Mouse (Mus musculus): ENCODE measurements around the gene Rragc.

Rragc gene

GRCm38 (mm10) chr4:123952059-123952458 lies 34.8 kb downstream of the Rragc start:
- no peak for DNase-seq (ENCODE audit: low read depth, low spot score)

- DNase-seq (ENCODE audit: low read depth, low spot score), result no peak
Measured at GRCm38 (mm10) chr4:123956703-123957491, 39.7 kb downstream of the Rragc start.

- DNase-seq (ENCODE audit: low read depth, low spot score), result no peak
Measured at GRCm38 (mm10) chr4:123957492-123957808, 40.2 kb downstream of the Rragc start.

GRCm38 (mm10) chr4:123957891-123958290 lies 40.6 kb downstream of the Rragc start:
- no peak for DNase-seq (ENCODE audit: low read depth, low spot score)

GRCm38 (mm10) chr4:123960955-123961354 lies 43.7 kb downstream of the Rragc start:
- no peak for DNase-seq (ENCODE audit: low read depth, low spot score)

GRCm38 (mm10) chr4:123962721-123963120 lies 45.5 kb downstream of the Rragc start:
- DNase-seq (ENCODE audit: low read depth, low spot score), result no peak

GRCm38 (mm10) chr4:123968663-123969321 lies 51.5 kb downstream of the Rragc start:
- no peak for DNase-seq (ENCODE audit: low read depth, low spot score)

- no peak for DNase-seq (ENCODE audit: low read depth, low spot score)
Measured at GRCm38 (mm10) chr4:123969458-123969857, 52.2 kb downstream of the Rragc start.

- no peak for DNase-seq (ENCODE audit: low read depth, low spot score)
Measured at GRCm38 (mm10) chr4:123971059-123971458, 53.8 kb downstream of the Rragc start.

GRCm38 (mm10) chr4:123972423-123973049 lies 55.3 kb downstream of the Rragc start:
- no peak for DNase-seq (ENCODE audit: low read depth, low spot score)

- DNase-seq (ENCODE audit: low read depth, low spot score), result no peak
Measured at GRCm38 (mm10) chr4:123982105-123982504, 64.9 kb downstream of the Rragc start.

Measured in telencephalon, adult 2 months (tissue).